Mouse (Mus musculus) thymus, adult 2 months (tissue): ENCODE measurements around the gene Optn. TPM values are rescaled to one million over a fixed set of nuclear protein-coding genes. Genes with fewer than 3 reads are reported as not detected.

ENCODE experiments used
- DNase-seq: peaks from one replicate; pipeline ENCODE4 v3.0.0; 2021
- H3K27ac ChIP-seq: fragments of 200-500 bp; 2 replicates; pipeline ENCODE4 v1.5.1; 2012; ENCODE audit warnings: low read length, control low read depth; ENCODE audit not compliant: control insufficient read depth, insufficient read depth
- H3K27me3 ChIP-seq: fragments of 200-500 bp; 2 replicates; pipeline ENCODE4 v1.6.1; 2012; ENCODE audit warnings: mild to moderate bottlenecking, low read length, moderate library complexity, mixed read lengths; ENCODE audit not compliant: control insufficient read depth, insufficient read depth
- H3K36me3 ChIP-seq: fragments of 200-500 bp; 2 replicates; pipeline ENCODE4 v1.6.1; 2012; ENCODE audit warnings: mild to moderate bottlenecking, low read length, moderate library complexity; ENCODE audit not compliant: control insufficient read depth, insufficient read depth
- H3K4me1 ChIP-seq: fragments of 200-500 bp; replicated peaks from 2 replicates; pipeline ENCODE4 v1.6.1; 2012; ENCODE audit warnings: low read length; ENCODE audit not compliant: control insufficient read depth, insufficient read depth
- H3K4me3 ChIP-seq: fragments of 200-500 bp; 2 replicates; pipeline ENCODE4 v1.5.1; 2012; ENCODE audit warnings: mild to moderate bottlenecking, low read length, control low read depth, moderate library complexity; ENCODE audit not compliant: control insufficient read depth, insufficient read depth
- CTCF ChIP-seq: fragments of 200-500 bp; IDR thresholded peaks from 2 replicates; pipeline ENCODE4 v1.5.1; 2012; ENCODE audit warnings: mild to moderate bottlenecking, control low read depth, low read length, moderate library complexity, borderline replicate concordance; ENCODE audit not compliant: control insufficient read depth, poor library complexity, insufficient read depth; ENCODE audit errors: extremely low read depth
- POLR2A ChIP-seq: fragments of 200-500 bp; IDR thresholded peaks from 2 replicates; pipeline ENCODE4 v1.6.1; 2012; ENCODE audit warnings: mild to moderate bottlenecking, low read length, control low read depth, moderate library complexity; ENCODE audit not compliant: control insufficient read depth, poor library complexity, insufficient read depth; ENCODE audit errors: extremely low read depth
- WGBS: fragments of 180-500 bp; shearing (Covaris S2); methylation state at CpG from one replicate; pipeline ENCODE4 v1.1.7; 2018; 5-methylcytosine and 5-hydroxymethylcytosine counted together
- polyA plus RNA-seq: library from polyadenylated mRNA; depleted of rRNA; stranded (reverse); fragments of >200 nt; gene quantifications from 2 replicates; pipeline ENCODE4 v1.2.3, GENCODE M21; 2012; rRNA removed

Gene Optn
- polyA plus RNA-seq, 1 experiment: 1.4 TPM

DNA sequence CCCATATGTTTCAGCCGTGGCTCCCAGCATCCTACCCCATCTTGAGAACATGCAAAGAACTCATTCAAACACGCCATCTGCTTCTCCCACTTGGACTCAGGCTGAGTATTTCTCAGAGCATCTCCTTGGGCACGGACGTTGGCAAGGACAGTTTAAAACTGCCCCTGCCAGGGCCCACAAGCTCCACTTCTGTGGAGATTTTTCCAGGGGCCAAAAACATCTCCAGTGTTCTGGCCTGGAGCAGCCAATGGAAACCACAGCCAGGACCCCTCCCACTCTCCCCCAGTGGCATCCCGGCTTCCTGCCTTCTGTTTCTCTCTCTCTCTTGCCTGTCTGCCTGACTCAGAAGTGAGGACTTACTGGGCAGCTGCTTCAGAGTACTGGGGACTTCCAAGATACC, 88.0 kb downstream of the Optn start, which contains the start of gene Ucma:
TSS of gene Ucma (plus strand) at position 316 of the 400 bp plus-strand sequence.
- no peak for DNase-seq
- H3K4me3 ChIP-seq: no peak within 1 kb of the TSS
- no peaks in the 10 kb centered on the region for H3K4me1 ChIP-seq
- TF ChIP-seq POLR2A (no peak), CTCF (no peak)
- no peaks in the 10 kb centered on the region for H3K36me3 ChIP-seq
- no peak within 1 kb of the TSS for H3K27ac ChIP-seq
- WGBS: 81% methylated on average over 5 of the region's 5 CpGs
- H3K27me3 ChIP-seq: no peaks in the 10 kb centered on the region

Other genes with a start within 250 kb of the Optn start
- 34.4 and 38.0 TPM in 2 replicates for gene Sephs1, start 182.5 kb downstream of the Optn start, polyA plus RNA-seq
- gene Phyh, start 145.0 kb downstream of the Optn start, polyA plus RNA-seq: 25.6 and 39.1 TPM in 2 replicates
- gene Ucma, start 87.9 kb downstream of the Optn start, polyA plus RNA-seq: 1.5 and 2.6 TPM in 2 replicates
- gene Mcm10, start 51.3 kb downstream of the Optn start, polyA plus RNA-seq: 21.1 and 28.5 TPM in 2 replicates
- 2.6 TPM in 2 replicates for gene Ccdc3, start 73.7 kb upstream of the Optn start, polyA plus RNA-seq